Mouse (Mus musculus) ES-Bruce4 (cell line): ENCODE results near the gene Acer1. TPM values are rescaled to one million over a fixed set of nuclear protein-coding genes. Genes with fewer than 3 reads are reported as not detected.

Experiments used
- H3K27ac ChIP-seq: 2 replicates; pipeline ENCODE4 v1.5.1; 2012; ENCODE audit warnings: low read length, inconsistent platforms; ENCODE audit not compliant: insufficient read depth
- H3K27me3 ChIP-seq: 2 replicates; pipeline ENCODE4 v1.6.1; 2012; ENCODE audit warnings: mild to moderate bottlenecking, low read length, inconsistent platforms; ENCODE audit not compliant: control insufficient read depth, poor library complexity, insufficient read depth, severe bottlenecking
- H3K36me3 ChIP-seq: 2 replicates; pipeline ENCODE4 v1.6.1; 2012; ENCODE audit warnings: inconsistent platforms, mild to moderate bottlenecking, low read length, moderate library complexity; ENCODE audit not compliant: control insufficient read depth, poor library complexity, insufficient read depth, severe bottlenecking
- H3K4me1 ChIP-seq: one replicate; pipeline ENCODE4 v1.8.1; 2011; ENCODE audit warnings: low read length; ENCODE audit not compliant: control insufficient read depth, insufficient read depth
- H3K4me3 ChIP-seq: 2 replicates; pipeline ENCODE4 v1.5.1; 2011; ENCODE audit warnings: low read depth, mild to moderate bottlenecking, low read length
- H3K9ac ChIP-seq: 2 replicates; pipeline ENCODE4 v1.6.1; 2012; ENCODE audit warnings: low read depth, mild to moderate bottlenecking, inconsistent platforms; ENCODE audit not compliant: poor library complexity, severe bottlenecking
- H3K9me3 ChIP-seq: replicated peaks from 2 replicates; pipeline ENCODE4 v1.6.1; 2012; ENCODE audit warnings: mild to moderate bottlenecking, low read length, inconsistent platforms; ENCODE audit not compliant: control insufficient read depth, poor library complexity, insufficient read depth, severe bottlenecking
- CTCF ChIP-seq: IDR thresholded peaks from one replicate; pipeline ENCODE4 v1.8.1; 2011; ENCODE audit warnings: low read depth, low read length
- EP300 ChIP-seq: IDR thresholded peaks from 2 replicates; pipeline ENCODE4 v1.6.1; 2011; ENCODE audit warnings: low read depth, low read length; ENCODE audit not compliant: insufficient read depth
- POLR2A ChIP-seq: IDR thresholded peaks from one replicate; pipeline ENCODE4 v1.8.1; 2011; ENCODE audit warnings: low read length; ENCODE audit not compliant: insufficient read depth
- polyA plus RNA-seq: library from polyadenylated mRNA; stranded (reverse); fragments of >200 nt; gene quantifications from 2 replicates; pipeline ENCODE4 v1.2.4, GENCODE M21; 2011; ENCODE audit warnings: low read depth; ENCODE audit not compliant: missing spikeins, insufficient read depth, insufficient read length

Acer1 gene
- polyA plus RNA-seq, 1 experiment, result 0.49 TPM

GRCm38 (mm10) chr17:56990966-56991365, 9.0 kb upstream of the Acer1 start:
- peaks cover 34% of the 10 kb centered on the region for H3K36me3 ChIP-seq

GRCm38 (mm10) chr17:56990115-56990746, 8.3 kb upstream of the Acer1 start, which contains the start of gene Clpp:
TSS of gene Clpp (plus strand) at chr17:56990305.
- H3K4me1 ChIP-seq, result peaks cover 3% of the 10 kb centered on the region
- H3K36me3 ChIP-seq, result peaks cover 26% of the 10 kb centered on the region
- peak within 1 kb of the TSS; percentile 81 for H3K4me3 ChIP-seq
- no peaks in the 10 kb centered on the region for H3K9me3 ChIP-seq
- H3K9ac ChIP-seq, result peak within 1 kb of the TSS; percentile 60
- H3K27ac ChIP-seq, result peak within 1 kb of the TSS; percentile 80
- H3K27me3 ChIP-seq, result no peaks in the 10 kb centered on the region
- TF ChIP-seq POLR2A (peak; percentile 84), CTCF (no peak), EP300 (no peak)

More at GRCm38 (mm10) chr17:56990966-56991365, 9.0 kb upstream of the Acer1 start:
- Histone ChIP-seq H3K4me1 (peaks cover 3% of the 10 kb centered on the region), H3K9me3 (no peaks in the 10 kb centered on the region), H3K27ac (no peak overlapping the region), H3K9ac (peak overlapping the region; percentile 60), H3K27me3 (no peaks in the 10 kb centered on the region), H3K4me3 (peak overlapping the region; percentile 81)
- no peak for TF ChIP-seq POLR2A
- TF ChIP-seq EP300, result no peak
- no peak for TF ChIP-seq CTCF

- Histone ChIP-seq H3K4me1 (peaks cover 3% of the 10 kb centered on the region), H3K4me3 (peak overlapping the region; percentile 81), H3K27me3 (no peaks in the 10 kb centered on the region), H3K27ac (peak overlapping the region; percentile 80), H3K36me3 (peaks cover 20% of the 10 kb centered on the region), H3K9me3 (no peaks in the 10 kb centered on the region), H3K9ac (peak overlapping the region; percentile 60)
- TF ChIP-seq CTCF (no peak), EP300 (no peak), POLR2A (no peak)
These were observed 7.7 kb upstream of the Acer1 start for GRCm38 (mm10) chr17:56989467-56990114.

GRCm38 (mm10) chr17:56988921-56989430, 7.0 kb upstream of the Acer1 start:
- no peak for TF ChIP-seq POLR2A
- no peak for TF ChIP-seq CTCF
- no peak for TF ChIP-seq EP300

GRCm38 (mm10) chr17:56988441-56988840, 6.5 kb upstream of the Acer1 start:
- TF ChIP-seq CTCF (peak; percentile 39), EP300 (no peak), POLR2A (no peak)
- Histone ChIP-seq H3K27ac (no peak overlapping the region), H3K36me3 (peaks cover 12% of the 10 kb centered on the region), H3K9ac (no peak overlapping the region), H3K27me3 (no peaks in the 10 kb centered on the region), H3K9me3 (no peaks in the 10 kb centered on the region), H3K4me1 (peaks cover 3% of the 10 kb centered on the region), H3K4me3 (no peak overlapping the region)

More at GRCm38 (mm10) chr17:56988921-56989430, 7.0 kb upstream of the Acer1 start:
- peak overlapping the region; percentile 60; the same call in 1 of the 2 replicates for H3K9ac ChIP-seq
- H3K9me3 ChIP-seq, result no peaks in the 10 kb centered on the region
- peaks cover 17% of the 10 kb centered on the region for H3K36me3 ChIP-seq
- H3K27ac ChIP-seq, result no peak overlapping the region
- no peak overlapping the region for H3K4me3 ChIP-seq
- peaks cover 3% of the 10 kb centered on the region for H3K4me1 ChIP-seq
- no peaks in the 10 kb centered on the region for H3K27me3 ChIP-seq
